Mouse (Mus musculus): ENCODE data around the gene Cdr2.
"Not testable (repeated sequence)": the region's sequence is repeated elsewhere in the genome, so short reads cannot be mapped to it uniquely, and the experiment has no call there.

Gene Cdr2

DNA sequence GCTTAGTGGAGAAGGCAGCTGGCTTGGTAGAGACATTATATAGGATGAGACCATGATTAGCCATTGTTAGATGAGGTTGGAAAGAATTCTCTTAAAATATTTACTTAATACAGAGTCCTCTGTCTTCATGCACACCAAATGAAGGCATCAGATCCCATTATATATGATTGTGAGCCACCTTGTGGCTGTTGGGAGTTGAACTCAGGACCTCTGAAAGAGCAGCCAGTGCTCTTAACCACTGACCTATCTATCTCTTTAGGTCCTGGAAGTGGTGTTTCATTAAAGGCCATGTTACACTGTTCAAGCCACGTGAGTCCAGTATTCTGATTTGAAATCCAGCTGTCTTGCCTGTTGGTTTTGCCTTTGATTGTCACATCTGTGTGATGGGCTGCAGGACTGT is 68.8 kb downstream of the Cdr2 start:
- DNase-seq (ENCODE audit: extremely low read depth, insufficient read length, low spot score): no peak

DNA sequence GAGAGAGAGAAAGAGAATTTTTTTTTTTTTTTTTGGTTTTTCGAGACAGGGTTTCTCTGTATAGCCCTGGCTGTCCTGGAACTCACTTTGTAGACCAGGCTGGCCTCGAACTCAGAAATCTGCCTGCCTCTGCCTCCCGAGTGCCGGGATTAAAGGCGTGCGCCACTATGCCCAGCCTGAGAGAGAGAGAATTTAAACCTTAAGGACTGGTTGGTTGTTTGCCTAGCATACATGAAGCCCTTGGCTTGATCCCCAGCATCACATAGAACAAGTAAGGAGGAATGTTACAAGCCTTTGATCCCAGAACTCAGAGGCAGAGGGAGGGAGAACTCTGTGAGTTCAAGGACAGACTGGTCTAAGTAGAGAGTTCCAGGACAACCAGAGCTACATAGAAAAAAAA is 70.8 kb downstream of the Cdr2 start:
- not testable (repeated sequence) for DNase-seq (ENCODE audit: extremely low read depth, insufficient read length, low spot score)

DNA sequence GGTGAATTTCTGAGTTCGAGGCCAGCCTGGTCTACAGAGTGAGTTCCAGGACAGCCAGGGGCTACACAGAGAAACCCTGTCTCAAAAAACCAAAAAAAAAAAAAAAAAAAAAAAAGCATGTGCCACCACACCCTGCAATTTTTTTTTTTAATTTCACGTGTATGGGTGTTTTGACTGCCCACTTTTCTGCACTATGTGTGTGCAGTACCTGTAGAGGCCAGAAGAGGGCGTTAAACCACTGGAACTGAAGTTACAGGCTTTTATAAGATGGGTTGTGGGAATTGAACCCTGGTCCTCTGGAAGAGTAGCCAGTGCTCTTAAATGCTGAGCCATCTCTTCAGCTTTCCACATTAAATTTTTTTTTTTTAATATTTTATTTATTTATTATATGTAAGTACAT is 71.9 kb downstream of the Cdr2 start:
- DNase-seq (ENCODE audit: extremely low read depth, insufficient read length, low spot score): not testable (repeated sequence)
